Mouse (Mus musculus) heart, postnatal 4 days (tissue): Measurements from ENCODE around the gene Eya3. TPM values are rescaled to one million over a fixed set of nuclear protein-coding genes. Genes with fewer than 3 reads are reported as not detected.
A peak's percentile ranks its signal among the peaks of the same experiment; 100 is the strongest.
"Not testable (repeated sequence)": the region's sequence is repeated elsewhere in the genome, so short reads cannot be mapped to it uniquely, and the experiment has no call there.

Experiments used
- DNase-seq: peaks from one replicate; pipeline ENCODE4 v3.0.0; 2021
- total RNA-seq, 2 experiments: library from RNA; stranded (reverse); gene quantifications; 2 replicates each; pipeline ENCODE4 v1.2.3; 2021

Gene Eya3
- total RNA-seq, 2 experiments from 2014 or later, result 29.9 to 35.3 TPM

GRCm38 (mm10) chr4:132743992-132744911 is 105.5 kb downstream of the Eya3 start:
- peak; percentile 37 for DNase-seq

- no peak for DNase-seq
Observed at GRCm38 (mm10) chr4:132746911-132747517, 108.2 kb downstream of the Eya3 start.

GRCm38 (mm10) chr4:132747664-132748259 is 109.0 kb downstream of the Eya3 start:
- peak; percentile 47 for DNase-seq

GRCm38 (mm10) chr4:132748778-132749177 is 110.0 kb downstream of the Eya3 start:
- no peak for DNase-seq

- DNase-seq, result no peak
Observed at GRCm38 (mm10) chr4:132749258-132749982, 110.6 kb downstream of the Eya3 start.

GRCm38 (mm10) chr4:132752992-132753391 is 114.2 kb downstream of the Eya3 start:
- DNase-seq, result no peak

GRCm38 (mm10) chr4:132756974-132757373 is 118.2 kb downstream of the Eya3 start, which contains the start of gene Smpdl3b:
Gene Smpdl3b, minus strand, starts transcription at chr4:132757252.
- DNase-seq, result peak; percentile 79

- DNase-seq, result no peak
Observed at GRCm38 (mm10) chr4:132757633-132758351, 119.0 kb downstream of the Eya3 start.

- no peak for DNase-seq
Observed at GRCm38 (mm10) chr4:132760296-132760695, 121.5 kb downstream of the Eya3 start.

- DNase-seq, result no peak
Observed at GRCm38 (mm10) chr4:132762602-132763001, 123.8 kb downstream of the Eya3 start.

GRCm38 (mm10) chr4:132763125-132763524 is 124.3 kb downstream of the Eya3 start:
- not testable (repeated sequence) for DNase-seq

GRCm38 (mm10) chr4:132767914-132768876 is 129.4 kb downstream of the Eya3 start, which contains the start of gene Rpa2:
Gene Rpa2, plus strand, starts transcription at chr4:132768332.
- DNase-seq, result peak; percentile 99

- no peak for DNase-seq
Observed at GRCm38 (mm10) chr4:132771776-132772175, 133.0 kb downstream of the Eya3 start.

Other genes starting within 250 kb of the Eya3 start
- 10 to 100 TPM; 30.2 to 37.6 TPM for gene Phactr4, start 216.5 kb upstream of the Eya3 start, total RNA-seq
- 10 to 100 TPM; 10.3 to 11.0 TPM for gene Med18, start 175.1 kb upstream of the Eya3 start, total RNA-seq
- gene Sesn2, start 128.5 kb upstream of the Eya3 start, total RNA-seq, result 1 to 10 TPM; 3.9 to 4.2 TPM
- gene Atpif1, start 105.3 kb upstream of the Eya3 start, total RNA-seq, result 100 to 1,000 TPM; 626 to 671 TPM
- gene Dnajc8, start 103.4 kb upstream of the Eya3 start, total RNA-seq, result 10 to 100 TPM; 77.0 to 79.0 TPM
- gene Ptafr, start 74.9 kb upstream of the Eya3 start, total RNA-seq, result 1 to 10 TPM in 1 of 2 experiments, under 1 TPM in 1; 0.86 to 1.3 TPM
- 1 to 10 TPM; 2.0 to 2.5 TPM for gene Xkr8, start 93.6 kb downstream of the Eya3 start, total RNA-seq
- gene Smpdl3b, start 118.3 kb downstream of the Eya3 start, total RNA-seq, result 1 to 10 TPM; 1.3 to 1.4 TPM
- 10 to 100 TPM; 36.5 to 42.5 TPM for gene Rpa2, start 129.3 kb downstream of the Eya3 start, total RNA-seq
- gene Themis2, start 157.4 kb downstream of the Eya3 start, total RNA-seq, result 1 to 10 TPM; 2.9 to 3.4 TPM
- gene Ppp1r8, start 204.2 kb downstream of the Eya3 start, total RNA-seq, result 10 to 100 TPM; 31.0 to 34.2 TPM
- 10 to 100 TPM; 53.9 to 54.9 TPM for gene Stx12, start 245.5 kb downstream of the Eya3 start, total RNA-seq